Mouse (Mus musculus) hindbrain, embryonic 14.5 days (tissue): Measurements from ENCODE around the gene Rexo5. TPM values are rescaled to one million over a fixed set of nuclear protein-coding genes. Genes with fewer than 3 reads are reported as not detected.

Experiments used
- ATAC-seq: fragments of 200-750 bp; cut with Nextera tagmentation; 2 replicates; pipeline ENCODE4 v1.8.0; 2017; ENCODE audit warnings: moderate number of reproducible peaks, mild to moderate bottlenecking, moderate TSS enrichment, moderate library complexity; ENCODE audit not compliant: low FRiP score
- DNase-seq: peaks from one replicate; pipeline ENCODE4 v3.0.0-alpha.2; 2015; ENCODE audit warnings: low spot score
- H3K27ac ChIP-seq: fragments of 300-500 bp; sonication (generic); 2 replicates; pipeline ENCODE4 v1.5.1; 2014; ENCODE audit warnings: mild to moderate bottlenecking, moderate library complexity
- H3K27me3 ChIP-seq: fragments of 300-500 bp; sonication (generic); 2 replicates; pipeline ENCODE4 v1.6.1; 2014; ENCODE audit warnings: mild to moderate bottlenecking, low read length, mixed read lengths; ENCODE audit not compliant: control insufficient read depth, insufficient read depth
- H3K36me3 ChIP-seq: fragments of 300-500 bp; sonication (generic); replicated peaks from 2 replicates; pipeline ENCODE4 v1.6.1; 2014; ENCODE audit not compliant: control insufficient read depth, insufficient read depth
- H3K4me1 ChIP-seq: fragments of 300-500 bp; sonication (generic); replicated peaks from 2 replicates; pipeline ENCODE4 v1.6.1; 2014; ENCODE audit warnings: antibody characterized with exemption, low read length, mixed read lengths; ENCODE audit not compliant: control insufficient read depth, insufficient read depth
- H3K4me2 ChIP-seq: fragments of 300-500 bp; sonication (generic); replicated peaks from 2 replicates; pipeline ENCODE4 v1.6.1; 2014; ENCODE audit warnings: mild to moderate bottlenecking, moderate library complexity
- H3K4me3 ChIP-seq: fragments of 300-500 bp; sonication (generic); replicated peaks from 2 replicates; pipeline ENCODE4 v1.5.1; 2014; ENCODE audit warnings: mild to moderate bottlenecking, low read length
- H3K9ac ChIP-seq: fragments of 300-500 bp; sonication (generic); 2 replicates; pipeline ENCODE4 v1.6.1; 2014
- H3K9me3 ChIP-seq: fragments of 300-500 bp; sonication (generic); 2 replicates; pipeline ENCODE4 v1.6.1; 2016; ENCODE audit warnings: low read length; ENCODE audit not compliant: control insufficient read depth
- WGBS: fragments of 180-500 bp; shearing (Covaris S2); extraction: QIAGEN DNeasy Blood & Tissue Kit; methylation state at CpG from one replicate; pipeline ENCODE4 v1.1.7; 2014; 5-methylcytosine and 5-hydroxymethylcytosine counted together
- polyA plus RNA-seq: library from polyadenylated mRNA; unstranded; fragments of >200 nt; fragmentation: Nextera tagmentation; extraction: Ambion mirVana; gene quantifications from 2 replicates; pipeline ENCODE4 v1.2.1, GENCODE M21; 2014

Rexo5 gene
- polyA plus RNA-seq, 1 experiment from 2014 or later = 9.1 TPM

- no peak for ATAC-seq
- H3K4me1 ChIP-seq = no peaks in the 10 kb centered on the region
- DNase-seq = no peak
- no peaks in the 10 kb centered on the region for H3K9me3 ChIP-seq
- no peak overlapping the region for H3K4me3 ChIP-seq
- WGBS = 100% methylated on average over 1 of the region's 1 CpGs
- no peak overlapping the region for H3K9ac ChIP-seq
- no peaks in the 10 kb centered on the region for H3K27me3 ChIP-seq
- H3K27ac ChIP-seq = no peak overlapping the region
- no peak overlapping the region for H3K4me2 ChIP-seq
- peaks cover 28% of the 10 kb centered on the region for H3K36me3 ChIP-seq
These were observed 59.4 kb downstream of the Rexo5 start for GRCm38 (mm10) chr7:119853186-119853585.

DNA sequence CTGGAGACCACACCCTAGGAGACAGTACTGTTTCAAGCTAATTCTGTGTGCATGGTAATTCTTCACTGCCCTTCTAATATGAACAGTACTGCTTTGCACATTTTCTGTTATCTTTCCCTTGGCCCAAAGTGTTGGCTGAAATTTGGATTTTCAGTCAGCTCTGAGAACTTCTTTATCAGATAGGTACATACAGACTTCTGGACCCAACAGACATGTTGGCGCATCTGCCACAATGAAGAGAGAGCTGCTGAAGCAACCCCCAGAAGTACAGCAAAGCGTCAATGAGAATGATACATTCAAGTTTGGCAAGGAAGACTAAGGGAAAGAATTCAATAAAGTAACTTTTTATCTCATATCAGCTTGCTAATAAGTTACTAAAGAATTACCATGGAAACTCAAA, 60.6 kb downstream of the Rexo5 start:
- no peaks in the 10 kb centered on the region for H3K9me3 ChIP-seq
- H3K4me1 ChIP-seq = no peaks in the 10 kb centered on the region
- H3K27me3 ChIP-seq = no peaks in the 10 kb centered on the region
- H3K27ac ChIP-seq = no peak overlapping the region
- no peak for ATAC-seq
- H3K36me3 ChIP-seq = peaks cover 32% of the 10 kb centered on the region
- DNase-seq = no peak
- no peak overlapping the region for H3K9ac ChIP-seq
- H3K4me3 ChIP-seq = no peak overlapping the region
- WGBS = 97% methylated on average over 2 of the region's 2 CpGs
- no peak overlapping the region for H3K4me2 ChIP-seq

DNA sequence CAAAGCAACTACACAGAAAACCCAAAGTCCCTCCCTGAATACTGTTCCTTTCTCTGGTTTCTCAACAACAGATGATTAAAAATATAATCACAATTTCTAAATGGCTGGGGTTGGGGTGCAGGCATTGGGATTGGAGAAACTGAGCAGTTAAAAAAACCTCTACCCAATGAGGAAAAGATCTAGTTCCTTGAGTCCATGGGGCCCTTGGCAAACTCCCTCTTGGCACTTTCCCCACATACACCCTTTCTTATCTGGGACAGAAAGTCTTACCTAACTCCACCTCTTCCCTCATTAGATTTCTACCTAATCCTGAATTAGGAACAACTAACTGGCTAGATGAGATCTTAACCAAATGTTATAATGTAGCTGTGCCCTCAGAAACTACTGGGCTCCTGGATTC, 61.2 kb downstream of the Rexo5 start:
- H3K9ac ChIP-seq = no peak overlapping the region
- no peak overlapping the region for H3K27ac ChIP-seq
- ATAC-seq = no peak

DNA sequence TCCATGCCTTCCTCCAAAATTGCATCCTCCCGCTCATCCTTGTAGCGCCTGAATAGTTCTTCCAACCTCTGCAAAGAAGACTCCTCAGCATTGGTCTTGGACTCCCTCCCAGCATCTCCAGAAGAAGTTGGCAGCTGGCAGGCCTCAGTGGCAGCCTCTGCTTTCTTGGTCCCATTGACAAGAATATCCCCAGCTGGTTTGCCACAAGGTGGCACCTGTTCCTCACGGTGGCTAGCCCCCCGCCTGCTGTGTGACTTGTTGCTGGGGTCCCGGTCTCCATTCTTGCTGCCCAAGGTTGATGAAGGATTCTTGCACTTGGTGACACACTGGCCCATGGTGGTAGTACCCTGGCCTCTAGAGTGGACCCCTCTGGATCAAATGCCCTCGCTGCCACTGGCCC, 65.7 kb downstream of the Rexo5 start:
- no peak overlapping the region for H3K27ac ChIP-seq
- H3K4me1 ChIP-seq = peaks cover 15% of the 10 kb centered on the region
- DNase-seq = no peak
- no peak overlapping the region for H3K4me3 ChIP-seq
- H3K9me3 ChIP-seq = no peaks in the 10 kb centered on the region
- H3K4me2 ChIP-seq = no peak overlapping the region
- H3K27me3 ChIP-seq = no peaks in the 10 kb centered on the region
- 81% methylated on average over 6 of the region's 6 CpGs for WGBS
- ATAC-seq = no peak
- no peak overlapping the region for H3K9ac ChIP-seq
- peaks cover 33% of the 10 kb centered on the region for H3K36me3 ChIP-seq

More for the DNA sequence above, 61.2 kb downstream of the Rexo5 start:
- Histone ChIP-seq H3K27me3 (no peaks in the 10 kb centered on the region), H3K4me2 (no peak overlapping the region), H3K9me3 (no peaks in the 10 kb centered on the region), H3K4me3 (no peak overlapping the region), H3K4me1 (no peaks in the 10 kb centered on the region), H3K36me3 (peaks cover 37% of the 10 kb centered on the region)
- DNase-seq = no peak

- no peak for ATAC-seq
- no peaks in the 10 kb centered on the region for H3K9me3 ChIP-seq
- no peak overlapping the region for H3K9ac ChIP-seq
- H3K4me2 ChIP-seq = no peak overlapping the region
- DNase-seq = no peak
- WGBS = 91% methylated on average over 3 of the region's 3 CpGs
- H3K27me3 ChIP-seq = no peaks in the 10 kb centered on the region
- no peak overlapping the region for H3K4me3 ChIP-seq
- no peak overlapping the region for H3K27ac ChIP-seq
- peaks cover 33% of the 10 kb centered on the region for H3K36me3 ChIP-seq
- peaks cover 15% of the 10 kb centered on the region for H3K4me1 ChIP-seq
These were observed 66.3 kb downstream of the Rexo5 start for GRCm38 (mm10) chr7:119860116-119860515.

DNA sequence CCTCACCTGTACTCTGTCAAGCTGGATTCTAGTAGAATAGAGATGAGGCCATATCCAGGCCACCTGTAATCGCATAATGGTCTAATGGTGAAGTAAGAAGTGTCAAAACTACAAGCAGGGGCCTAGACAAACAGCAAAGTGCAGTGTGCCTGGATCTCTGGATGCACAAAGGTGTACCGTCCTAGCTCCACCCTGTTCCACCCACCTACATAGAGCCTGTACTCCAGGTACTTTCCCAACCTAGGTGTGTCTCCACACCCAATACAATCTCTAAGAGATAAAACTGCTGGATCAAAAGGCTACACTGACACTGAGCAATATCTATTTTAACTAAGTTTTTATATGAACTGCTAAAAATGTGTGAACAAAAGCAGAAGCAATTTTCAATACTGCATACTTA, 66.7 kb downstream of the Rexo5 start:
- ATAC-seq = no peak
- H3K9ac ChIP-seq = no peak overlapping the region
- H3K27ac ChIP-seq = no peak overlapping the region
- no peak overlapping the region for H3K4me2 ChIP-seq
- H3K4me3 ChIP-seq = no peak overlapping the region
- DNase-seq = no peak
- peaks cover 15% of the 10 kb centered on the region for H3K4me1 ChIP-seq
- H3K36me3 ChIP-seq = peaks cover 33% of the 10 kb centered on the region
- 89% methylated on average over 2 of the region's 2 CpGs for WGBS
- H3K27me3 ChIP-seq = no peaks in the 10 kb centered on the region
- H3K9me3 ChIP-seq = no peaks in the 10 kb centered on the region

DNA sequence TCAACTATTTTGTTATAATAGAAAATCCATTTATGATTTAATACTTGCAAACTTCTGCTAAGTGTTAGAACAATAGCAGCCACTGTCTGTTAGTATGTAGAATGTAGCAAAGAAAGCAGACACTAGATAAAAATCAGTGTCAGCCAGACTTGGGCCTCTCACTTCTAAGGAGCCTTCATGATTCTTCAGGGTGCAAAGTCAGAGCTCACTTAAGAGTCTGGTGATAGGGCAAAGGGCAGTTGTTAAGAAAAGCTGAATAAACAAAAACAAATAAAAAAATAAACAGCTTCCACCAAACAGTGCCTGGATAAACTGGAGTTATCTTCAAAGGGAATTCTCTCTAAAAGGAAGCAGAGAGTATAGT, 67.1 kb downstream of the Rexo5 start:
- Histone ChIP-seq H3K9me3 (no peaks in the 10 kb centered on the region), H3K27me3 (no peaks in the 10 kb centered on the region), H3K27ac (peak overlapping the region; percentile 68), H3K4me3 (no peak overlapping the region), H3K4me2 (no peak overlapping the region), H3K4me1 (peaks cover 15% of the 10 kb centered on the region), H3K9ac (no peak overlapping the region), H3K36me3 (peaks cover 33% of the 10 kb centered on the region)
- no peak for ATAC-seq
- no peak for DNase-seq

- H3K9me3 ChIP-seq = no peaks in the 10 kb centered on the region
- peaks cover 15% of the 10 kb centered on the region for H3K4me1 ChIP-seq
- peaks cover 29% of the 10 kb centered on the region for H3K36me3 ChIP-seq
- H3K4me3 ChIP-seq = no peak overlapping the region
- H3K4me2 ChIP-seq = no peak overlapping the region
- peak; percentile 67; the same call in 1 of the 2 replicates for ATAC-seq
- 0 out of 2 replicates have a peak overlapping the region, but pooled peaks have one; percentile 1 for H3K9ac ChIP-seq
- 27% methylated on average over 6 of the region's 6 CpGs for WGBS
- H3K27ac ChIP-seq = peak overlapping the region; percentile 68
- no peak for DNase-seq
- H3K27me3 ChIP-seq = no peaks in the 10 kb centered on the region
These were observed 67.7 kb downstream of the Rexo5 start for GRCm38 (mm10) chr7:119861335-119862091.

GRCm38 (mm10) chr7:119862167-119862566, 68.4 kb downstream of the Rexo5 start:
- 28% methylated on average over 1 of the region's 1 CpGs for WGBS
- H3K9ac ChIP-seq = no peak overlapping the region
- H3K4me2 ChIP-seq = no peak overlapping the region
- H3K4me3 ChIP-seq = no peak overlapping the region
- peaks cover 15% of the 10 kb centered on the region for H3K4me1 ChIP-seq
- ATAC-seq (peak; percentile 9; the same call in 1 of the 2 replicates), DNase-seq (peak; percentile 50)
- H3K27me3 ChIP-seq = no peaks in the 10 kb centered on the region
- peak overlapping the region; percentile 68; the same call in 1 of the 2 replicates for H3K27ac ChIP-seq
- H3K36me3 ChIP-seq = peaks cover 22% of the 10 kb centered on the region
- H3K9me3 ChIP-seq = no peaks in the 10 kb centered on the region

GRCm38 (mm10) chr7:119864500-119864899, 70.7 kb downstream of the Rexo5 start:
- H3K36me3 ChIP-seq = peaks cover 6% of the 10 kb centered on the region; the same call in 1 of the 2 replicates
- no peak overlapping the region for H3K27ac ChIP-seq
- WGBS = 92% methylated on average over 5 of the region's 5 CpGs
- H3K9ac ChIP-seq = no peak overlapping the region
- peaks cover 15% of the 10 kb centered on the region for H3K4me1 ChIP-seq
- ATAC-seq (no peak), DNase-seq (no peak)
- H3K4me2 ChIP-seq = no peak overlapping the region
- no peak overlapping the region for H3K4me3 ChIP-seq
- H3K9me3 ChIP-seq = no peaks in the 10 kb centered on the region
- no peaks in the 10 kb centered on the region for H3K27me3 ChIP-seq
